Comparison of ENCODE assay signal across 9 mouse cellular contexts in the genomic region with DNA sequence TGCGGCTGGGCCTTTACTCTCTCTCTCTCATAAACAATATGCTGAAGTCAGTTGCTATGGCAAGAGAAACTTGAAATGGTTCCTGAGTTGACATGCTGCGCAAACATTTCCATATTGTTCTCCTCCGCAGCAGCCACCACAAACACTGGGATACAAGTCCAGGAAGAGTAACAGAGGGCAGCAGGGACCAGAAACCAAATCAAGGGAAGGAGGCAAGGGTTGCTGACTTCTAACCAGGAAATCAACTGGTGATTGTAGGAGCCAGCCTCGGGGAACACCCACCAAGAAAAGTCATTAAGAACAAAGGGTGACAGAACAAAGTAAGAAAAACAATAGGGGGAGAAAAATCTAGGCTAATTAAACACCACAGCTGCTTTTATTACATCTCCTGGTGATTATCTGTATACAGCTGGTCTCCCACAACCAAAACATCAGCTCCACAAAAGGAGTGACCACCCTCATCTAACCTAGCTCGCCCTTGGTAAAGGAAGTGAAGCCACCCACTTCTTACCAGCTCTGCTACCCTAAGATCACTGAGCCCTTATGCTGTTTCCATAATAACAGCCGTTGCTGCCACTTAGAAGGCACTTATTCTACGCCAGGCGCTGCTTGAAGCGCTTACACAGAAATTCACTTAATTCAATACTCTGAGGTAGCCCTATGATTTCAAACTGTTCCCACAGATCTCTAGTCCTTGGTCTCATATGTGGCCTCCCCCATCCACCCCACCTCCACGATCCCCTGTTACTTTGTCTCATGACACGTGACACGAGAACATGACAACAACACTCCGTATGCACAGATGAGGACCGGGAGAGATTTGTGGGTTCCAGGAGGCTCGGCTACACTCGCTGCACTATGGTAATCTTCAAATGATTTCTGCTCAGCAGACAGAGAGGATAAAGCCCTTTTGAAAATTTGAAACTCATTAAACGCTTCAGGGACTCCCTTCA. TPM values are rescaled to one million over a fixed set of nuclear protein-coding genes. Genes with fewer than 3 reads are reported as not detected.
A peak's percentile ranks its signal among the peaks of the same experiment; 100 is the strongest.
DNase-seq lines count a peak whose midpoint lies in the region; ATAC-seq and TF ChIP-seq lines count a peak whose summit lies in the region.
"Had no signal": no experiment of that assay in that cellular context is flagged by ENCODE, and none has a peak within 500 bp of the region (broad histone marks: within the 10 kb centered on the region; RNA-seq: fewer than 3 reads in every experiment).

No protein-coding gene starts in this region.

- 54% methylated on average over 17 of the region's 17 CpGs for WGBS in liver, embryonic 11.5 days
- WGBS in forebrain, embryonic 13.5 days, result 23% methylated on average over 17 of the region's 17 CpGs
- 60% methylated on average over 17 of the region's 17 CpGs for WGBS in liver, embryonic 12.5 days (ENCODE audit: insufficient replicate concordance)
- WGBS in small intestine, adult 2 months, result 59% methylated on average over 17 of the region's 17 CpGs

- no peak for DNase-seq in liver, embryonic 11.5 days (ENCODE audit: low spot score)
- no peak for DNase-seq in liver
- DNase-seq in layer of hippocampus, adult 9-11 months, result no peak
- no peak for DNase-seq in cerebellum, postnatal 25 days
- DNase-seq in layer of hippocampus, postnatal 36 days, result no peak

- no peak for ATAC-seq in liver, embryonic 11.5 days (replicated peaks; ENCODE audit: low FRiP score)
- ATAC-seq in forebrain, embryonic 13.5 days, result peak; percentile 46; the same call in 1 of the 2 replicates
- ATAC-seq in liver, embryonic 12.5 days, result no peak

- peaks cover 15% of the 10 kb centered on the region for H3K4me1 ChIP-seq in liver, embryonic 11.5 days (replicated peaks; ENCODE audit: control insufficient read depth, insufficient read depth, low read length)
- peaks cover 20% of the 10 kb centered on the region for H3K4me1 ChIP-seq in forebrain, embryonic 13.5 days
- peaks cover 38% of the 10 kb centered on the region for H3K4me1 ChIP-seq in liver, embryonic 12.5 days
- H3K4me1 ChIP-seq in small intestine, adult 2 months (ENCODE audit: control insufficient read depth, insufficient read depth, insufficient read length, low read length), result peaks cover 10% of the 10 kb centered on the region

- H3K4me2 ChIP-seq in liver, embryonic 11.5 days, result peak overlapping the region; percentile 93
- H3K4me2 ChIP-seq in forebrain, embryonic 13.5 days, result peak overlapping the region; percentile 95
- peak overlapping the region; percentile 86 for H3K4me2 ChIP-seq in liver, embryonic 12.5 days

- TF ChIP-seq CTCF in small intestine, adult 2 months (IDR thresholded peaks at IDR 0.05; ENCODE audit: extremely low read depth, insufficient read length, insufficient replicate concordance, low read depth, low read length), result no peak

- no peaks in the 10 kb centered on the region for H3K27me3 ChIP-seq in liver, embryonic 11.5 days (replicated peaks; ENCODE audit: control insufficient read depth, insufficient read depth, low read length)
- H3K27me3 ChIP-seq in forebrain, embryonic 13.5 days, result no peaks in the 10 kb centered on the region
- peaks cover 5% of the 10 kb centered on the region; the same call in 1 of the 2 replicates for H3K27me3 ChIP-seq in liver, embryonic 12.5 days (replicated peaks)
- H3K27me3 ChIP-seq in small intestine, adult 2 months (ENCODE audit: control insufficient read depth, insufficient read depth, low read length), result no peaks in the 10 kb centered on the region

- no peak overlapping the region for H3K9ac ChIP-seq in liver, embryonic 11.5 days (ENCODE audit: low read depth, low read length)
- peak overlapping the region; percentile 90; the same call in 1 of the 2 replicates for H3K9ac ChIP-seq in forebrain, embryonic 13.5 days
- no peak overlapping the region for H3K9ac ChIP-seq in liver, embryonic 12.5 days

- peak overlapping the region; percentile 86 for H3K4me3 ChIP-seq in liver, embryonic 11.5 days (ENCODE audit: low read depth, low read length)
- H3K4me3 ChIP-seq in forebrain, embryonic 13.5 days, result peak overlapping the region; percentile 89
- H3K4me3 ChIP-seq in liver, embryonic 12.5 days, result 0 out of 2 replicates have a peak overlapping the region, but pooled peaks have one; percentile 72
- no peak overlapping the region for H3K4me3 ChIP-seq in small intestine, adult 2 months (ENCODE audit: low read depth, low read length)

- H3K9me3 ChIP-seq in liver, embryonic 11.5 days (ENCODE audit: control insufficient read depth, low read length), result no peaks in the 10 kb centered on the region
- no peaks in the 10 kb centered on the region for H3K9me3 ChIP-seq in forebrain, embryonic 13.5 days (replicated peaks)
- no peaks in the 10 kb centered on the region for H3K9me3 ChIP-seq in liver, embryonic 12.5 days (replicated peaks)

- TF ChIP-seq POLR2A in small intestine, adult 2 months (IDR thresholded peaks at IDR 0.05; ENCODE audit: low read depth, low read length), result no peak

- no peaks in the 10 kb centered on the region for H3K36me3 ChIP-seq in liver, embryonic 11.5 days (ENCODE audit: control insufficient read depth, insufficient read depth, low read length)
- no peaks in the 10 kb centered on the region for H3K36me3 ChIP-seq in forebrain, embryonic 13.5 days (ENCODE audit: poor library complexity, severe bottlenecking)
- no peaks in the 10 kb centered on the region for H3K36me3 ChIP-seq in liver, embryonic 12.5 days
- no peaks in the 10 kb centered on the region for H3K36me3 ChIP-seq in small intestine, adult 2 months (ENCODE audit: control insufficient read depth, insufficient read depth, low read length)

- H3K27ac ChIP-seq in liver, embryonic 11.5 days (ENCODE audit: low read depth, low read length), result no peak overlapping the region
- peak overlapping the region; percentile 68; the same call in 1 of the 2 replicates for H3K27ac ChIP-seq in forebrain, embryonic 13.5 days
- H3K27ac ChIP-seq in liver, embryonic 12.5 days, result no peak overlapping the region
- H3K27ac ChIP-seq in small intestine, adult 2 months (ENCODE audit: insufficient read depth, low read depth, low read length), result 0 out of 2 replicates have a peak overlapping the region, but pooled peaks have one; percentile 26

RNA-seq across cellular contexts. Expression of gene Zdhhc1, which starts 1.1 kb away (rescaled TPM):
- 6.4 and 8.9 TPM in 2 replicates for polyA plus RNA-seq in liver, embryonic 11.5 days (2014; fragmentation: Nextera tagmentation; extraction: Ambion mirVana)
- 20.6 and 24.8 TPM in 2 replicates for polyA plus RNA-seq in forebrain, embryonic 13.5 days (2015; fragmentation: Nextera tagmentation; extraction: Ambion mirVana)
- polyA plus RNA-seq in liver, embryonic 12.5 days (2016; fragmentation: Nextera tagmentation; extraction: Ambion mirVana), result 4.0 and 4.6 TPM in 2 replicates
- polyA plus RNA-seq in small intestine, adult 2 months (2012; rRNA removed), result 14.8 and 15.2 TPM in 2 replicates
- 10 to 100 TPM; 32.8 to 37.6 TPM for total RNA-seq in layer of hippocampus, postnatal 36 days (2021)

RNA-seq across cellular contexts. Expression of gene Hsd11b2, which starts 22.9 kb away (rescaled TPM):
- polyA plus RNA-seq in liver, embryonic 11.5 days (2014; fragmentation: Nextera tagmentation; extraction: Ambion mirVana), result 13.8 and 16.4 TPM in 2 replicates
- polyA plus RNA-seq in forebrain, embryonic 13.5 days (2015; fragmentation: Nextera tagmentation; extraction: Ambion mirVana), result 3.9 and 6.1 TPM in 2 replicates
- 6.0 and 6.7 TPM in 2 replicates for polyA plus RNA-seq in liver, embryonic 12.5 days (2016; fragmentation: Nextera tagmentation; extraction: Ambion mirVana)
- polyA plus RNA-seq in small intestine, adult 2 months (2012; rRNA removed), result 5.0 and 12.2 TPM in 2 replicates
- total RNA-seq in layer of hippocampus, postnatal 36 days (2021), result not detected
- total RNA-seq: hematopoietic stem cell, adult 5-6 weeks had no signal

RNA-seq across cellular contexts. Expression of gene Tppp3, which starts 24.3 kb away (rescaled TPM):
- polyA plus RNA-seq in liver, embryonic 11.5 days (2014; fragmentation: Nextera tagmentation; extraction: Ambion mirVana), result 3.1 and 3.2 TPM in 2 replicates
- polyA plus RNA-seq in forebrain, embryonic 13.5 days (2015; fragmentation: Nextera tagmentation; extraction: Ambion mirVana), result 34.6 and 40.4 TPM in 2 replicates
- 1.2 and 1.4 TPM in 2 replicates for polyA plus RNA-seq in liver, embryonic 12.5 days (2016; fragmentation: Nextera tagmentation; extraction: Ambion mirVana)
- 36.9 and 60.5 TPM in 2 replicates for polyA plus RNA-seq in small intestine, adult 2 months (2012; rRNA removed)
- total RNA-seq in layer of hippocampus, postnatal 36 days (2021), result 10 to 100 TPM; 31.9 TPM
- total RNA-seq: hematopoietic stem cell, adult 5-6 weeks had no signal

Comparison
In these comparisons a context has a peak if more than half of its experiments do, and no peak if none do; other contexts are left out.
1. H3K27ac ChIP-seq: peak in forebrain, embryonic 13.5 days (single experiment) and small intestine, adult 2 months (single experiment); none in liver, embryonic 11.5 days (single experiment) and liver, embryonic 12.5 days (single experiment).
2. Peak in every context shown above with its lines, with median percentiles within 50 percentile points of each other: H3K4me2 ChIP-seq.